Mouse (Mus musculus): ENCODE measurements around the gene Nlrc4.

GRCm38 (mm10) chr17:74397173-74397572, 61.8 kb downstream of the Nlrc4 start:
- no peak for TF ChIP-seq CTCF (IDR thresholded peaks at IDR 0.05; ENCODE audit: low read depth)
- no peak for TF ChIP-seq EP300 (optimal IDR thresholded peaks at IDR 0.05)

All from stomach, postnatal 0 days (tissue).